Mouse (Mus musculus): ENCODE measurements around the gene Hist1h4b.

The Hist1h4b gene

GRCm38 (mm10) chr13:23799405-23799804, 42.6 kb downstream of the Hist1h4b start:
- no peak for DNase-seq (ENCODE audit: extremely low read depth, low read depth)

GRCm38 (mm10) chr13:23804532-23804931, 47.7 kb downstream of the Hist1h4b start:
- DNase-seq (ENCODE audit: extremely low read depth, low read depth) = no peak

- no peak for DNase-seq (ENCODE audit: extremely low read depth, low read depth)
Measured at GRCm38 (mm10) chr13:23806422-23807052, 49.7 kb downstream of the Hist1h4b start, which contains the start of gene Slc17a2. TSS of gene Slc17a2 (plus strand) at chr13:23806993.
